Mouse (Mus musculus): Measurements from ENCODE around the gene Tsen2.

Tsen2 gene

DNA sequence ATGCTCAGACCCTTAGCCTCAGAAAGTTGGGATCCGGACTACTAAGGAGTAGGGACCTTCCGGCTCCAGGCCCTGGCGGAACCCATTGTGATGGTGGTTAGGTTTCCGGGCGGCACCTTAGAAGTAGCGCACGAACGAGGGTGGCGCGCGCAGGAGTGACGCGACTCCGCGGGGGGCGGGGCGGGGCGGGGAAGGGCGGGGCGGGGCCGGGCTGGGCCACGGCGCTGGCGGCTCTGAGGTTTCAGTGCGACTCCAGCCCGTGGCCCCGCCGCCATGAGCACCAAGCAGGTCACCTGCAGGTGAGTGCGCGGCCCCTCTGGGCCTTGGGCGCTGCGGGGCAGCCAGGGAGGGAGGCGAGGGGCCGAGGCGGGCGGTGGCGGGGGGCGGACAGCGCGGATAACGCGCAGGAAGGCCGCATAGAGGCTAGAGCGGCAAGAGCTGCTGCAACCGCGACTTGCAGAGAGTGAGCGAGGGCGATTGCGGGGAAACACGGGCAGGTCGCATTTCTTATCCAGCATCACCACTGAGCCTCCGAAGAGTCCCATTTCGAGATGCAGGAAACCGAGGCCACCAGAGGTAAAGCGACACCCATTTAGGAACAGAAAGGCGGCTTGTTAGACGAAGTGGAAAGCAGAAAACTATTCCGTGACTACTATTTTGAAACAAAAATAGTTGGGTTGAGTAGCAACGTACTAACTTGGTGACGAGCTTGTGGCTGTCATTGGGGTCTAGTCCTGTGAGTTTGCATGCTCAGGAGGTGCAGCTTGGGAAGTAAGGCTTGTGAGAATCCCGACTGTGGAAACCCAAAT is 57.5 kb downstream of the Tsen2 start, which contains the start of gene Mkrn2:
TSS of gene Mkrn2 (plus strand) at position 188 of the 809 bp plus-strand sequence.
- DNase-seq = peak; percentile 61

DNA sequence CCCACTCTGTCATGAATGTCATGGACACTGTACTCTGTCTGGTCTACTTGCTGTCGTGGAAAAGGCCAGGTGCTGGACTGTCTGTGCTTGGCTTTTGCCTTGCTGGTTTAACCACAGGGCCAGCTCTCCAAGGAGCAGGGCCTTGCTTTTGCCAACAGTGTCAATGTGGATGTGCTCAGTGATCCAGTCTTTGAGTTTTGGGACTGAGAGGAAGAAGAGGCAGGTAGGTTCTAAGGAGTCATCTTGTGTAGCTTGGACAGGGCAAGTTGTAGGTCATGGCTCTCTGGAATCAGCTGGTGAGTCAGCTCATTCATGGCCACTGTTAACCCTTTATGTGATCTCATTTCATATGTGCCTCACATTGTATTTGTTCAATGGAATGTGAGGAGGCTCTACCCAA is 62.0 kb downstream of the Tsen2 start:
- no peak for DNase-seq

DNA sequence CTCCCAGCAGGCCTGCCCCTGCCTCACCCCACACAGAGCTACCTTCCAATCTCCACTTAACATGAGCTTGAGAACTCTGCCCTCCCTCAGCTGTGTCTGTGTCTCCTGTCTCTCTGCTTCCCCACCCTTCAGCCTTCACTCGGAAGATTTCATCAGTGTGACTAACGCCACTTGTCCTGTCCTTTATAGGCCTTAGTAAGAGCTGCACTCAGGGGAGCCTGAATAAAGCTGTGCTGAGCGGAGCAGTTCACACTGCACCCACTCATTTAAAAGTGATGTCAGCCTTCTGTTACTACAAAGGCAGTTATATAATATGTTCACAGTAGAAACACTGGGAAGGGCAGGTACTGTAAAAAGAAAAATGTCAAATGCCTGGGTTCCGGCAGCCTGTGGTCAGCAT is 63.0 kb downstream of the Tsen2 start:
- DNase-seq = no peak

DNA sequence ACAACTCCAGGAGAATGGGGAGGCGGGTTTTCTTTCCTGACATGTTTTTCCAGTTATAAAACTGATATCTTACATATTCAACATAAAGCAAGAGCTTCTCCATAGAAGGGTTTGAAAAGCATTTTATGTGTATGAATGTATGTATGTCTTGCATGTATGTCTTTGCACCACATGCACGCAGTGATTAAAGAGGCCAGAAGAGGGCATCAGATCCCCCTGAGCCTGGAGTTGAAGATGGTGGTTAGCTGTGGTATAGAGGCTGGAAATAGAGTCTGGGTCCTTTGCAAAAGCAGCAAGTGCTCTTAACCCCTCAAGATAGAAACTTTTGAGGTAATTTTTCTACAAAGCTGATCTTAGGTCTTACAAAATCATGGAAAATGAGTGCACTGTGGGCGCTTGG is 64.7 kb downstream of the Tsen2 start:
- no peak for DNase-seq

DNA sequence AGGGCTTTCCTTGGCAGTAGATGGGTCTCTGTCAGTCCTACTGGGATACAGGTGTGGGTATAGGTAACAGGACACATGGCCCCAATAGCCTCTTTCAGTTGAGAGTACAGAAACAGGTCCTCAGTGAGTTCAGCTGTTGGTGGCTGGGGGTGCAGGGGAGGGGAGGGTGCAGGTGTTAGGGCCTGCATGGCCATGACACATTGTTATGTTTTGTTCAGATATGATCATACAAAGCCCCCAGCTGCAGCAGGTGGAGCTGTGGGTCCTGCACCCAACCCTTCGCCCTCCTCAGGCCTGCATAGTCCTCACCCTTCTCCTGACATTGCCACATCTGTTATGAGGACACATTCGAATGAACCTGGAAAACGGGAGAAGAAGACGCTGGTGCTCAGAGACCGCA is 65.8 kb downstream of the Tsen2 start:
- peak in 1 of 2 experiments; percentile 17 for DNase-seq

DNA sequence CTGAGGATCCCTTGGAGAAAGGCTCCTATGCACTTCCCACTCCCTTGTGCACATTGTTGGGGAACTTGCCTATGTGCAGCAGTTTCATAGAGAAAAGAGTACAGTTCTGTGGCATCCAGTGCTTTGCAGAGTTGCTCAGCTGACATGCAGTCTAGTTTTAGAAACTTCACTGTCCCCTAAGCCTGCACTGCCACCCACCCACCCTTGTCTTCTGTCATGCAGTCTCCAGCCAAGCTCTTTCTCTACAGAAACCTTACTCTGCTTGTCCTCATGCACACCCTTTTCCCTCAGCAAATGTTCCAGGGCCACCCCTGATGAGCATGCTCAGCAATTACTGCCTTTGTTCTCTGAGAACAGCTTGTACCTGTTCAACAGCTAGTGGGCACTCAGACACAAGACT is 69.3 kb downstream of the Tsen2 start:
- DNase-seq = no peak

DNA sequence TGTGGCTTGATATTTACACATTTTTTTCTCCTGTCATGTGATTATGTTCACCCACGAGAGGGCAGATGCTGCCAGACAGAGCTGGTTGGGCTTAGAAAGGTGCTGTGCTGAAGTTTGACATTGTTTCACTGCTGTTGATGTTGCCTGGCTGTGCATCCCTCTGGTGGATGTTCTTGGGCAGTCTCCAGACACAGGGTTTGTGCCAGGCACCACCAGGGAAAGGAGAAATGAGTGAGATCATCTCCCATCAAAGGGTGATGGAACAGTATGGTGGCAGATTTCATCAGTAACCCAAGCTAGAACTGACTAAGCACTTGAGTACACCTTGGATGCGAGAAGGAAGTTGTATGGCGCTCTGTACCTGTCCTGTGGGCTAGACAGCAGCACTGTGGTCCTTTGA is 71.5 kb downstream of the Tsen2 start:
- no peak for DNase-seq

DNA sequence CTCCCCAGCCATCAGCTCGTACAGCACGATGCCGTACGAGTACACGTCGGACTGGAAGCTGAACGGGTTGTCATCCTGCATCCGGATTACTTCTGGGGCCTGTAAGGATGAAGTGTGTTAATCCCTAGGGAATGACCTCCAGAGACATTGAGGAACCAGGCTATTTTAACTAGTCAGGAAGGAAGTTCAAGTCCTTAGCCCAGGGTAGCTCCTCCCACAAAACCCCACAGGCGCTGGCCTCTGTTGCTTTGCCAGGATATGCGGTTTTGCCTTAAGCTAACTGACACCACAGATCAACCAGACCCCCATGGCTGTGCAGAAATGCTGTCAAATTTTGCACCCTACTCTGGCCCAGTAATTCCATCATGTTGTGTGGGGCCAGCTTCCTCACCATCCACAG is 75.4 kb downstream of the Tsen2 start:
- DNase-seq = peak; percentile 44 to 60

DNA sequence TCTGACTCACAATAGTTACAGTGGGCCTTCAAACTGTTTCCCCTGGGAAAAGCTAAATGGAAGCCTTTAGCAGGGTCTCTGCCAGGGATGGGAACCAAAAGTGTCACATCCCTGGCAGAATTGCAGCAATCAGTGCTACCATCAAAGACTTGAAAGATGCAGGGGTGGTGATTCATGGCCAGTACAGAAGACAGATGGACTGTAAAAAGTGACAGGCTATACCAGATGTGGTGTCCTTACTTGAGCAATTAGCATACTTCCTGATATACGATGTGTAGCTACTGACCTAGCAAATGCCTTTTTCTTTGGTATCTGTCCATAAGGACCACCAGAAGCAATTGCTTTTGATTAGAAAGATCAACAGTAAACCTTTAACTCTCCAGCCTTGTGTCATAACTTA is 76.5 kb downstream of the Tsen2 start:
- no peak for DNase-seq

DNA sequence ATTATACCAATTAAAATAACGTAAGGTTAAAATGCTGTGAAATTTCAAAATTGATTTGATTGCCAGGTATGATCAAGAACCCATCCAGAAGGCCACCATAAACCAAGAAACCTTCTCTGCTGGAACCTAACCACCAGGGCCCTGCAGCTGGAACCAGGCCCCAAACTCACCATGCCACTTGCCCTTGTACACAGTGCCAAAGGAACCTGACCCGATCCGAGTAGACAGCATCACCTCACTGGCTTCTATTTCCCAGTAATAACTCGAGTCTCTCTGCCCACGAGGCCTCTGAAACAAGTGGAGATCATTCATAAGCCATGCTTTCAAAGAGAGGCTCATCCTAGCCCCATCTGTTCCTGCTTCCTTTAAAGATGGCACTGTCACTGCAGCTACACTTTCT is 81.7 kb downstream of the Tsen2 start:
- DNase-seq = no peak

All from thymus, adult 18-20 months (tissue).